Mouse (Mus musculus): ENCODE measurements around the gene Gc. TPM values are rescaled to one million over a fixed set of nuclear protein-coding genes. Genes with fewer than 3 reads are reported as not detected.

Gene Gc
- polyA plus RNA-seq, 1 experiment from 2014 or later, result 1.3 TPM

Other genes with a start within 250 kb of the Gc start
- not detected in 2 replicates for gene Npffr2, start 69.5 kb upstream of the Gc start, polyA plus RNA-seq (2015; fragmentation: Nextera tagmentation; extraction: Ambion mirVana)

All from limb, embryonic 15.5 days (tissue).